Mouse (Mus musculus) neutrophil, adult 5-6 weeks (primary cell): ENCODE measurements around the gene Ska2. TPM values are rescaled to one million over a fixed set of nuclear protein-coding genes. Genes with fewer than 3 reads are reported as not detected.

Experiments used
- ATAC-seq: fragments of 151-379, 151-347 bp; 2 replicates; pipeline ENCODE4 v1.8.0; 2017; ENCODE audit warnings: mild to moderate bottlenecking, moderate TSS enrichment; ENCODE audit not compliant: insufficient number of reproducible peaks, poor library complexity, low FRiP score, severe bottlenecking; ENCODE audit errors: extremely low read depth
- total RNA-seq: library from RNA; stranded (forward); fragments of 200-1000 nt; gene quantifications from 2 replicates; pipeline ENCODE4 v1.2.3, GENCODE M21; 2017

The Ska2 gene
- total RNA-seq, 1 experiment from 2014 or later: 11.3 TPM

DNA sequence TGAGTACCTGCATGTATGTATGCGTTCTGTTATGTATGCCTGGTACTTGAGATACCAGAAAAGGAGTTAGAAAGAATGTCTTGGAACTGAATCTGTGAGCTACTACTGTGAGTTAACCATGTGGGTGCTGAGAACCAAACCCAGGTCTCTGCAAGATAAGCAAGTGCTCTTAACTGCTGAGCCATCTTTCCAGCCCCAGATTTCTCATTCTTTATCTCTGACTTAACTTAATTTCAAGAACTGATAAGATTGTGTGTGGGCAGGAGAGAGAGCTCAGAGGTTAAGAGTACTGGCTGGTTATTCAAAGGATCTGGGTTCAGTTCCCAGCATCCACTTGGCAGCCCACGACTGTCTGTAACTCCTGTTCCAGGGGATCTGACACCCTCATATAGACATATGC lies 49.0 kb downstream of the Ska2 start:
- ATAC-seq: no peak

DNA sequence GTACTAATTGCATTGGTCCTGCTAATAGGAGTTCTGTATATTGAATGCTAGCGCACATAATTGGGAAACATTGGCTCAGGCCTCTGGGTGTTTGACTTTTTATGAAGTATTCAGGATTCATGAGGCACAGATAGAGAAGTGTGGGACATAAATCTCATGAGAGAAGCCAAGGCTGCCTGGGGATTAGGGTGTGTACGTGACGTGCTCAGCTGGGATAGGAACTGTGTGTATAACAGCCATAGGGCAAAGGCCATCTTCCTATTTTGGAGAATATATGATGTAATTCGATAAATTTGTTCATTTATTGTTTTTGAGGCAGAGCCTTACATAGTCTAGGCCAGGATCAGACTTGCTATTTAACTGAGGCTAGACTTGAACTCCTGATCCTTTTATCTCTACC lies 53.7 kb downstream of the Ska2 start:
- ATAC-seq: no peak

DNA sequence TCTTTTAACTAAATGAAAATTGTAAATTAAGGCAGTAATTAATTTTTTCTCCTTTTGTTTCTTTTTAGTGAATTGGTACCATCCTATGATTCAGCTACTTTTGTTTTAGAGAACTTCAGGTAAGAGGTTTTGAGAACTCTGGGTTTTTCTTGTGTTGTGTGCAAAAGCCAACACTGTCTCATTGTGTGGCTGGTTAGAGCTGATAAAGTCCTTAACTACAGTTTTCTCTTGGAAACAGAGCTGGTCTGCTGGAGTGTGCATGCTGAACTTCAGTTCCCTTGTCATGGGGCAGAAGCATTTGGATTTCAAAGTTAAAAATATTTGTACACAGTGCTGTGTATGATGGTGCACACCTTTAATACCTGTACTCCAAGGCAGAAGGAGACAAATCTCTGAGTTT lies 54.7 kb downstream of the Ska2 start:
- no peak for ATAC-seq

DNA sequence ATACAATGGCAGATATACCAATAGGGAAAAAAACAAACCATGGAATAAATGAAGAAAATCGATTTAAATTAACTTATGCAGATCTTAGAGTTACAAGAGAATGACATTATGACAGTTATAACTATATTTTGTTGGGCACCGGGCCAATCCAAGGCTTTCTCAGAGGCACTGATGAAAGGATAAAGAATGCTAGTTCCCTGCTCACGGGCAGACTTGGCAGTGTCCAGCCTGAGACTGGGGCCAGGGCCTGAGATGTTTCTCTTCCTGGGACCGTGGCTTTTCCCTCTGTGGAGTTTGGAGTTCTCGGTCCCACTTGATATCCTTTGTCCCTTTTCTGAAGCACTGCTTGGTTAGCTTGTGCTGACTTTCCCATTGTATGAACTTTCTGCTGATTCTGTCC lies 64.6 kb downstream of the Ska2 start:
- no peak for ATAC-seq

Other genes starting within 250 kb of the Ska2 start
- 2.8 and 4.1 TPM in 2 replicates for gene Ypel2, start 115.5 kb upstream of the Ska2 start, total RNA-seq
- gene Gdpd1, start 35.2 kb upstream of the Ska2 start, total RNA-seq: not detected in 2 replicates
- gene Smg8, start 22.5 kb upstream of the Ska2 start, total RNA-seq: 21.1 and 26.0 TPM in 2 replicates
- 0.23 and 0.25 TPM in 2 replicates for gene Prr11, start 526 bp upstream of the Ska2 start, total RNA-seq
- gene Trim37, start 17.8 kb downstream of the Ska2 start, total RNA-seq: 7.9 and 11.0 TPM in 2 replicates
- gene Ppm1e, start 249.8 kb downstream of the Ska2 start, total RNA-seq: 4.1 and 5.4 TPM in 2 replicates